Mouse (Mus musculus) 3T3-L1 (cell line): ENCODE measurements around the gene Zfp809.

Experiments used
- DNase-seq: peaks from one replicate; pipeline ENCODE4 v3.0.0-alpha.2; 2015; ENCODE audit warnings: low read depth, low spot score

The Zfp809 gene

DNA sequence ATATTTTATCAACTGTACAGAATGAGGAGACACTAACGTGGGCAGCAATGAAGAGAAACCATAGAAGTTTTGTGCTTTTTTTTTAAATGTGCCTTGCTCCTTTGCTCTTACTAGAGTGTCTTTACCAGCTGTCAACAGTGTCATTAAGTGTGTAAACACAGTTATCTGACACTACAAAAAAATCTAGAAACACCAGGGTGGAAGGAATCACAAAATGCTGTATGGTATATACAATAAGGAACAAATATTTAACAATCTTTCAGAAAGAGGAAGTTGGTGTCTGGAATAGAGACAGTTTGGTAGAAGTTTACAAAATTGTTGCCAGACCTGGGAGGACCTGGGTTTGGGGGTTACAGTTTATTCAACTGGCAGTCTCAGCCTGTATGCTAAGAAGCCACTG, 36.1 kb downstream of the Zfp809 start:
- DNase-seq = no peak

DNA sequence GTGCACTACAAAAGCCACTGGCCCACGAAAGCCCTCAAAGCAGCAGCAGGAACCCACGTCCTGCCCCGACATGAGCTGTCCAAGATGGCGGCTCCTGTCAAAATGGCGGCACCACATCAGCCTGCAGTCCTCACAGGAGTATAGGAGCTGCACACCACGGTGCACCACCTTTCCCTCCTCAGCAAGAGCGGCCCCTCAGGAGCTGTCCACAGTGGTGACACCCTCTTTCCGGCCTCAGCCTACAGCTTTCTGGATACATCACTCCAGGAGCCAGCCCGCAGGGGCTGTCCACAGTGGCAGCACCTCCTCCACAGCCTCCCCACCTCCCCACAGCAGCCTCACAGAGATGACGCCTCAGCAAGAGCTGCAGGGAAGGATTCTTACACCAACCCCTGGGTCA, 37.1 kb downstream of the Zfp809 start:
- DNase-seq = no peak

DNA sequence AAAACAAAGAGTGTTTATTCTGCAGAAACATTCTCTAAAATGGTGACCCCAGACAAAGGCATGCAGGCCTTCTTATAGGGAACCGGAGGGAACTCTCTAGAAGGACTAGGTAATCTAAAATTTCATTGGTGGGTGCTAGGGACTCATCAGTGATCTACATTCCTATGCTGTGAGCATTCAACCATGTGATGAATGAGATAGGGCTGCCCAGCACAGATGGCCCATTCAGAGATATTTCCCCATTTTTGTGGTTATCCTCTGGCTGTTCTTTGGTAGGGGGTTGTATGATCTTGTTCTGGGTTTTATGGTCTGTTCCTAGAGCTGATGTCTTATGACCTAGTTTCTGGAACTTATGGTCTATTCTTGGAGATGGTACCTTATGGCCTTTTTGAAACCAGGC, 43.4 kb downstream of the Zfp809 start:
- DNase-seq = no peak

DNA sequence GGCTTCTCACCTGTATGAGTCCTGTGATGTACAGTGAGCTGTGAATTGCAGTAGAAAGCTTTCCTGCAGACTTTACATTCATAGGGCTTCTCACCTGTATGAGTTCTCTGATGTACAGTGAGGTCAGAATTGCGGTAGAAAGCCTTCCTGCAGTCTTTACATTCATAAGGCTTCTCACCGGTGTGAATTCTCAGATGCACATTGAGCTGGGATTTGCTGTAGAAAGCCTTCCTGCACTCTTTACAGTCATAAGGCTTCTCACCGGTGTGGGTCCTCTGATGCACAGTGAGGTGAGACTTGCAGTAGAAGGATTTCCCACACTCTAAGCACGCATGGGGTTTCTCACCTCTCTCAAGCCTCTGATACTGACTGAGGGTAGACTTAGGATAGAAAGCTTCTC, 53.2 kb downstream of the Zfp809 start:
- DNase-seq = no peak
